Mouse (Mus musculus): ENCODE measurements around the gene Vmn2r76.
"Not testable (repeated sequence)": the region's sequence is repeated elsewhere in the genome, so short reads cannot be mapped to it uniquely, and the experiment has no call there.

DNA sequence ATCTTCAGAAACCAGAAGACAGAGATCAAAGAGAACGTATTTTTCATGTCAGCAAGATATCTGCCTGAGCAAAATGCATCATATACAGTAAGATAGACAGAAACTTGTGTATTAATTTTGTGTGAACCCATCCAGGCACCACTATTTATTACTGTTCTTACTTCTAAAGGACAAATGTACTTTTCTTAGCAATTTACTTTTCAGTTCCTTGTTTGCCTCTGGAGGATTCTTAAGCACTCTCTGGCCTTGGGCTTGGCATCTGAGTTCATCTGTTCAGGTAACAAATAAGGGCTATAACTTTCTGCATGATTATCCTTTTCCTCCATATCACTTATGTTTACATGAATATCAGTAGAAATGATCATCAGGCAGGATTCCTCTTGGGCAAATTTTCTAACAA lies 74.4 kb downstream of the Vmn2r76 start, which contains the start of gene Vmn2r75:
- TF ChIP-seq CTCF (IDR thresholded peaks at IDR 0.05; ENCODE audit: low read depth, low read length); TAL1 (conservative IDR thresholded peaks at IDR 0.05; ENCODE audit: low read depth, low read length); GATA1 (IDR thresholded peaks at IDR 0.05; ENCODE audit: borderline replicate concordance, low read length): not testable (repeated sequence)

Data from G1E (cell line).